Mouse (Mus musculus) bone marrow macrophage, adult 2 months (primary cell): Measurements from ENCODE around the gene Tpr.

ENCODE experiments used
- CTCF ChIP-seq: IDR thresholded peaks from 2 replicates; pipeline ENCODE4 v1.5.1; 2012; ENCODE audit warnings: low read depth, mild to moderate bottlenecking, low read length, moderate library complexity
- POLR2A ChIP-seq: IDR thresholded peaks from 2 replicates; pipeline ENCODE4 v1.6.1; 2012; ENCODE audit warnings: mild to moderate bottlenecking, low read depth, low read length, borderline replicate concordance

DNA sequence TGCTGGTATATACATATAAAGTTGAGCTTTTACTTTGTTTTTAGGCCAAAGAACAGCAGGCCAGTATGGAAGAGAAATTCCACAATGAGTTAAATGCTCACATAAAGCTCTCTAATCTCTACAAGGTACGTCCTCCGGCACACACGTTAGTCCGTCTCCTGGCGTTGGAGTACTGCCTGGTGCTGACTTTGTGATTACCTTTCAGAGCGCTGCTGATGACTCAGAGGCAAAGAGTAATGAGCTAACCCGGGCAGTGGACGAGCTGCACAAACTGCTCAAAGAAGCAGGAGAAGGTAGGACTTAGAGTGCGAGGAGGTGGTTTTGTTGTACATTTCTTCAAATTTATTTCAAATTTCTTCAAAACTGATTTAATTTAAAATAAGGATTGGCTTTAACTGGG is 14.6 kb downstream of the Tpr start:
- TF ChIP-seq POLR2A, result no peak
- no peak for TF ChIP-seq CTCF
